22 mouse cellular contexts compared by ENCODE assay signal in the genomic region with DNA sequence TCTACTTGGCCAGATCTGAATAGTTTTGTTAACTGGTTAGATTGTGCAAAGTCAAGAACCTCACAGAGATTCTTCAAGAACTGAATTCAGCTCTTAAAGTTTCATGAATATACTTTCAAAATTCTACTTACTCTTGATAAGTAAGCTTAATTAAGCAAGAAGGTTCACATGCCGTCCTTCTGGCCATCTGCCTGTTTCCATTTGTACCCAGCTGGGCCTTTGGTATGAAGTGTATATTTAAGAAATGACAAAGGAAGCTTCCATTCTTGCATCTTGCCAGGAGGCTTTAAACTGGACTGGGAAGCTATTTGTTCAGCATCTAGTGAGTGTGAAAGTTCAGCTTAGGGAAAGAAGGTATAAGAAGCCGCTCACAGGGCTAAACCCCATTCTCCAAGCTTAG. TPM values are rescaled to one million over a fixed set of nuclear protein-coding genes. Genes with fewer than 3 reads are reported as not detected.
DNase-seq lines count a peak whose midpoint lies in the region; TF ChIP-seq lines count a peak whose summit lies in the region.
"Had no signal": no experiment of that assay in that cellular context is flagged by ENCODE, and none has a peak within 500 bp of the region (broad histone marks: within the 10 kb centered on the region; RNA-seq: fewer than 3 reads in every experiment).

No protein-coding gene starts in this region.

- H3K27ac ChIP-seq in limb, embryonic 10.5 days, result no peak overlapping the region
- H3K27ac ChIP-seq: embryonic facial prominence, embryonic 13.5 days; forebrain, embryonic 12.5 days; heart, embryonic 10.5 days; heart, embryonic 15.5 days; hindbrain, embryonic 13.5 days; hindbrain, postnatal 0 days had no signal

- no peaks in the 10 kb centered on the region for H3K27me3 ChIP-seq in limb, embryonic 10.5 days (ENCODE audit: low read depth, poor library complexity, severe bottlenecking)
- H3K27me3 ChIP-seq: CH12.LX; embryonic facial prominence, embryonic 13.5 days; forebrain, embryonic 12.5 days; heart, embryonic 15.5 days; hindbrain, embryonic 13.5 days had no signal

- WGBS in lung, adult 2 months, result 44% methylated on average over 2 of the region's 2 CpGs
- WGBS in limb, embryonic 10.5 days, result 92% methylated on average over 2 of the region's 2 CpGs

- H3K4me1 ChIP-seq in lung, adult 2 months (ENCODE audit: control insufficient read depth, insufficient read depth, low read length), result peaks cover 13% of the 10 kb centered on the region
- H3K4me1 ChIP-seq in limb, embryonic 10.5 days, result no peaks in the 10 kb centered on the region
- H3K4me1 ChIP-seq: embryonic facial prominence, embryonic 13.5 days; forebrain, embryonic 12.5 days; hindbrain, embryonic 13.5 days had no signal

- no peak for TF ChIP-seq CTCF in lung, adult 2 months (IDR thresholded peaks at IDR 0.05; ENCODE audit: insufficient read depth, low read length)

- TF ChIP-seq POLR2A in lung, adult 2 months (IDR thresholded peaks at IDR 0.05; ENCODE audit: borderline replicate concordance, extremely low read depth, low read depth, low read length), result no peak

- no peaks in the 10 kb centered on the region for H3K9me3 ChIP-seq in limb, embryonic 10.5 days (replicated peaks)
- H3K9me3 ChIP-seq: embryonic facial prominence, embryonic 13.5 days; forebrain, embryonic 12.5 days; heart, embryonic 10.5 days; heart, embryonic 15.5 days; hindbrain, embryonic 13.5 days had no signal

- peak; percentile 8 for DNase-seq in kidney, postnatal 14 days
- no peak for DNase-seq in kidney, adult 11 months
- DNase-seq in lung, adult 18-20 months, result peak; percentile 27 to 55
- no peak for DNase-seq in lung, adult 2 months
- peak; percentile 56 for DNase-seq in lung, postnatal 14 days
- DNase-seq in limb, embryonic 10.5 days (ENCODE audit: low spot score), result no peak
- DNase-seq in cerebellum, adult 11 months, result no peak
- DNase-seq: adrenal gland, adult 2 months; adrenal gland, postnatal 25 days; cerebellum, adult 11-12 months; cerebellum, adult 9-10 months; cerebellum, postnatal 36 days; gastrocnemius, postnatal 36 days; heart, adult 11 months; heart, postnatal 14 days had no signal

- H3K36me3 ChIP-seq in limb, embryonic 10.5 days, result no peaks in the 10 kb centered on the region
- H3K36me3 ChIP-seq: embryonic facial prominence, embryonic 13.5 days; forebrain, embryonic 12.5 days; heart, embryonic 10.5 days; heart, embryonic 15.5 days; hindbrain, embryonic 13.5 days had no signal

- H3K4me3 ChIP-seq in lung, adult 2 months (replicated peaks; ENCODE audit: extremely low read depth, low read depth, low read length), result no peak overlapping the region
- H3K4me3 ChIP-seq in limb, embryonic 10.5 days, result no peak overlapping the region
- H3K4me3 ChIP-seq: embryonic facial prominence, embryonic 13.5 days; forebrain, embryonic 12.5 days; heart, embryonic 10.5 days; heart, embryonic 15.5 days; hindbrain, embryonic 13.5 days had no signal

RNA-seq across cellular contexts. Expression of a gene that starts 34.7 kb away (rescaled TPM):
- 26.9 and 41.6 TPM in 2 replicates for polyA plus RNA-seq in lung, adult 2 months (2012; rRNA removed)
- polyA plus RNA-seq in limb, embryonic 10.5 days (2016; fragmentation: Nextera tagmentation; extraction: Ambion mirVana), result 3.1 and 4.9 TPM in 2 replicates

Comparison
In these comparisons a context has a peak if more than half of its experiments do, and no peak if none do; other contexts are left out.
1. DNase-seq: peak in kidney, postnatal 14 days (single experiment), lung, adult 18-20 months (2 of 2) and lung, postnatal 14 days (single experiment); none in kidney, adult 11 months (single experiment), lung, adult 2 months (single experiment), limb, embryonic 10.5 days (single experiment) and cerebellum, adult 11 months (single experiment).